In the genomic region with DNA sequence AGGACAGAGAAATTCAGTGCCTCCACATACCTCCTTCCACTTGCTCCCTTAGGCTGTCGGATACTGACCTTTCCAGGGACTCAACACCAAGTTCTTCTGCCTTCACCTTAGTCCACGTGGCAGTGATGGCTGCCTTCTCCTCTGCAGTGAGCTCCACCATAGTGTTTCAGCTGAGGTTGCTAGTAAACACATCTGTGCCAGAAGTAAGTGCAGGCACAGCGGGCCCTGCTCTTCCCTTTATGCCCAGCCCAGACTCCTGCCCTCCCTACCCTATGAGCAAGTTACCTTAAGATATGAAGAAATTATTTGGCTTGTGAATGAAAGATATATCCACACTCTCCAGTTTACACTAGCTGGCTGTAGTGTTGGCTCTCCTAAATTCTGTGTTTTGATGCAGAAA, we compare ENCODE assay signal across 20 mouse cellular contexts. TPM values are rescaled to one million over a fixed set of nuclear protein-coding genes. Genes with fewer than 3 reads are reported as not detected.
"Had no signal": no experiment of that assay in that cellular context is flagged by ENCODE, and none has a peak within 500 bp of the region (broad histone marks: within the 10 kb centered on the region; RNA-seq: fewer than 3 reads in every experiment).

A gene (minus strand): TSS at position 253 of the 400 bp plus-strand sequence.

- H3K9me3 ChIP-seq: limb, embryonic 15.5 days; midbrain, embryonic 10.5 days; neural tube, embryonic 12.5 days had no signal

- H3K4me3 ChIP-seq: limb, embryonic 15.5 days; midbrain, embryonic 10.5 days; neural tube, embryonic 12.5 days had no signal

- H3K4me2 ChIP-seq: limb, embryonic 15.5 days; lung, embryonic 14.5 days; neural tube, embryonic 12.5 days had no signal

- H3K4me1 ChIP-seq: limb, embryonic 15.5 days; midbrain, embryonic 10.5 days; neural tube, embryonic 12.5 days had no signal

- H3K9ac ChIP-seq: limb, embryonic 15.5 days; lung, embryonic 14.5 days; neural tube, embryonic 12.5 days had no signal

- H3K27ac ChIP-seq: limb, embryonic 15.5 days; midbrain, embryonic 10.5 days; neural tube, embryonic 12.5 days; stomach, postnatal 0 days had no signal

- H3K27me3 ChIP-seq: limb, embryonic 15.5 days; neural tube, embryonic 12.5 days had no signal

- H3K36me3 ChIP-seq: limb, embryonic 15.5 days; midbrain, embryonic 10.5 days; neural tube, embryonic 12.5 days had no signal

- DNase-seq: kidney, adult 8-10 months; kidney, postnatal 25 days; layer of hippocampus, adult 9-11 months; layer of hippocampus, postnatal 36 days; lung, embryonic 14.5 days; lung, postnatal 10 days; lung, postnatal 4 days; midbrain, embryonic 14.5 days; thymus, postnatal 4 days had no signal

RNA-seq across cellular contexts. Expression of the gene that starts here (rescaled TPM):
- total RNA-seq: layer of hippocampus, postnatal 36 days; left cerebral cortex, adult 8-10 months; left cerebral cortex, postnatal 25 days; megakaryocyte, adult 5-6 weeks; monocyte, adult 5-6 weeks; neutrophil, adult 5-6 weeks had no signal
- polyA plus RNA-seq: kidney, embryonic 16.5 days; limb, embryonic 11.5 days; limb, embryonic 15.5 days; lung, embryonic 14.5 days; midbrain, embryonic 14.5 days; stomach, postnatal 0 days had no signal
